Comparison of ENCODE assay signal across 15 mouse cellular contexts in the genomic region with DNA sequence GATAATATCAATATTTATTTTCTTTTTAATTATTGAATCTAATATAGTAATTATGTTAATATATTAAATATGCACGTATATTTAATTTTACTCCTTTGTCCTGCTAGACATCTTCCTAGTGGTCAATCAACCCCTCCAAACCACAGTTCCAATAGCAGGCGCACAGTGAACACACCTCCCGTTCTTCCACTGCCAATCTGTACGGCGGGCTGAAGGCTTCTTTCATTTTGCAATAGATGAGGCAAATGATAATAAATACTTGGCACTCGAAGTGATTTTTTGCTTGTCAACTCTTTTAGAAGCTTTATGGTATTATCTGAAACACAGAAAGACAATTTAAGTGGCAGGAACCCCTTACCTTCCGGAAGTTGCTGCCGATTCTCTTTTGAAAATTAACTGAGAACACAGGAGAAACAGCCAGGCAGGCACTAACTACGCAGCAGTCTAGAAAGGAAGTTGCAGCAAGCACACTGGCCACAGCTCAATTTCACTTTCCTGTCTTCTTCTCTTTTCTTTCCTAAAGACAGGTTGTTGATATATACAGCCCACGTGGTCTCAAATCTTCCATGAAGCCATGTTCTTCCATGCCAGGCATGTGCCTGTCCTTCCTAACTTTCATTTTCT. TPM values are rescaled to one million over a fixed set of nuclear protein-coding genes. Genes with fewer than 3 reads are reported as not detected.
A peak's percentile ranks its signal among the peaks of the same experiment; 100 is the strongest.
DNase-seq lines count a peak whose midpoint lies in the region; ATAC-seq and TF ChIP-seq lines count a peak whose summit lies in the region.
"Had no signal": no experiment of that assay in that cellular context is flagged by ENCODE, and none has a peak within 500 bp of the region (broad histone marks: within the 10 kb centered on the region; RNA-seq: fewer than 3 reads in every experiment).

No protein-coding gene starts in this region.

- 10% methylated on average over 10 of the region's 10 CpGs for WGBS in liver, embryonic 14.5 days (ENCODE audit: insufficient replicate concordance)
- 89% methylated on average over 10 of the region's 10 CpGs for WGBS in midbrain, embryonic 14.5 days

- ATAC-seq in activated CD4-positive, CD25-positive, alpha-beta regulatory T cell, adult 4 months: peak; percentile 74
- ATAC-seq in liver, embryonic 14.5 days (ENCODE audit: insufficient read depth): no peak
- ATAC-seq in midbrain, embryonic 14.5 days (ENCODE audit: low FRiP score, low TSS enrichment): no peak
- ATAC-seq: Patski had no signal

- no peak for TF ChIP-seq CTCF in liver, embryonic 14.5 days (IDR thresholded peaks at IDR 0.05; ENCODE audit: low read depth)

- H3K9me3 ChIP-seq in liver, embryonic 14.5 days (ENCODE audit: control insufficient read depth, low read length): no peaks in the 10 kb centered on the region
- no peaks in the 10 kb centered on the region for H3K9me3 ChIP-seq in midbrain, embryonic 14.5 days (ENCODE audit: control insufficient read depth, low read length)

- peaks cover 0 to 10% of the 10 kb centered on the region in 2 experiments; a peak in 1 of 4 replicates for H3K4me1 ChIP-seq in liver, embryonic 14.5 days (replicated peaks; ENCODE audit: control insufficient read depth in 2 of 2, insufficient read depth in 2 of 2, low read length in 1 of 2)
- peaks cover 4% of the 10 kb centered on the region for H3K4me1 ChIP-seq in midbrain, embryonic 14.5 days (ENCODE audit: control insufficient read depth, insufficient read depth, low read length)

- H3K27ac ChIP-seq in liver, embryonic 14.5 days: no peak overlapping the region
- H3K27ac ChIP-seq in midbrain, embryonic 14.5 days (replicated peaks; ENCODE audit: low read depth, low read length): no peak overlapping the region
- H3K27ac ChIP-seq: stomach, postnatal 0 days had no signal

- H3K4me3 ChIP-seq in liver, embryonic 14.5 days (ENCODE audit: insufficient read depth in 1 of 2, low read depth in 2 of 2, low read length in 2 of 2): peak overlapping the region; percentile 43 to 46
- no peak overlapping the region for H3K4me3 ChIP-seq in midbrain, embryonic 14.5 days (replicated peaks; ENCODE audit: low read depth, low read length)

- DNase-seq in spleen, postnatal 36 days (ENCODE audit: low spot score in 2 of 2): peak; percentile 64 to 66
- no peak for DNase-seq in spleen, adult 18-20 months
- no peak for DNase-seq in liver, embryonic 14.5 days (ENCODE audit: low read depth in 3 of 3, low spot score in 3 of 3)
- peak; percentile 70 for DNase-seq in splenic B cell, adult 2 months (ENCODE audit: low read depth, low spot score)
- DNase-seq in urinary bladder, postnatal 14 days (ENCODE audit: low spot score): no peak
- DNase-seq in midbrain, embryonic 14.5 days: no peak
- DNase-seq: adrenal gland, postnatal 25 days; cerebellum, postnatal 25 days; heart, postnatal 36 days; kidney, adult 9 months; layer of hippocampus, postnatal 36 days; lung, embryonic 14.5 days had no signal

- peak overlapping the region; percentile 71 for H3K4me2 ChIP-seq in liver, embryonic 14.5 days (ENCODE audit: low read depth)
- no peak overlapping the region for H3K4me2 ChIP-seq in midbrain, embryonic 14.5 days (ENCODE audit: low read length)
- H3K4me2 ChIP-seq: lung, embryonic 14.5 days had no signal

- no peak for TF ChIP-seq EP300 in liver, embryonic 14.5 days (IDR thresholded peaks at IDR 0.05; ENCODE audit: low read depth)

- no peaks in the 10 kb centered on the region for H3K27me3 ChIP-seq in liver, embryonic 14.5 days (ENCODE audit: control insufficient read depth, insufficient read depth, low read length)
- H3K27me3 ChIP-seq in splenic B cell, adult 2 months (ENCODE audit: control insufficient read depth, insufficient read depth, low read length, poor library complexity, severe bottlenecking): no peaks in the 10 kb centered on the region
- H3K27me3 ChIP-seq in midbrain, embryonic 14.5 days (ENCODE audit: control insufficient read depth, insufficient read depth, low read length): peaks cover 22% of the 10 kb centered on the region
- H3K27me3 ChIP-seq: Patski had no signal

- H3K36me3 ChIP-seq in liver, embryonic 14.5 days (replicated peaks; ENCODE audit: control insufficient read depth, insufficient read depth, low read depth): no peaks in the 10 kb centered on the region
- H3K36me3 ChIP-seq in splenic B cell, adult 2 months (ENCODE audit: control insufficient read depth, insufficient read depth, low read length, poor library complexity, severe bottlenecking): no peaks in the 10 kb centered on the region
- no peaks in the 10 kb centered on the region for H3K36me3 ChIP-seq in midbrain, embryonic 14.5 days (ENCODE audit: control insufficient read depth, insufficient read depth, low read length)

- peak overlapping the region; percentile 50 for H3K9ac ChIP-seq in liver, embryonic 14.5 days (replicated peaks)
- no peak overlapping the region for H3K9ac ChIP-seq in midbrain, embryonic 14.5 days (replicated peaks; ENCODE audit: low read length)
- H3K9ac ChIP-seq: lung, embryonic 14.5 days had no signal

RNA-seq across cellular contexts. Expression of gene Mgat4a, which starts 45.0 kb away (rescaled TPM):
- 10 to 100 TPM in 1 of 2 experiments, 1 to 10 TPM in 1; 7.8 to 10.5 TPM for polyA plus RNA-seq in activated CD4-positive, CD25-positive, alpha-beta regulatory T cell, adult 4 months (2017; shearing (Covaris generic))
- polyA plus RNA-seq in liver, embryonic 14.5 days (2012; rRNA removed): 0.62 and 0.77 TPM in 2 replicates
- 0.91 and 0.96 TPM in 2 replicates for polyA plus RNA-seq in liver, embryonic 14.5 days (2014; fragmentation: Nextera tagmentation; extraction: Ambion mirVana)
- polyA plus RNA-seq in midbrain, embryonic 14.5 days (2014; fragmentation: Nextera tagmentation; extraction: Ambion mirVana): 11.6 and 12.9 TPM in 2 replicates

Comparison
In these comparisons a context has a peak if more than half of its experiments do, and no peak if none do; other contexts are left out.
1. DNase-seq: peak in spleen, postnatal 36 days (2 of 2) and splenic B cell, adult 2 months (single experiment); none in spleen, adult 18-20 months (0 of 2), liver, embryonic 14.5 days (0 of 3), urinary bladder, postnatal 14 days (single experiment) and midbrain, embryonic 14.5 days (single experiment).